Mouse (Mus musculus): ENCODE results near the gene Mylk2.

- no peak for TF ChIP-seq GATA1 (IDR thresholded peaks at IDR 0.05; ENCODE audit: borderline replicate concordance, low read length)
- no peak for TF ChIP-seq CTCF (IDR thresholded peaks at IDR 0.05; ENCODE audit: low read depth, low read length)
- no peak for TF ChIP-seq POLR2AphosphoS5 (IDR thresholded peaks at IDR 0.05; ENCODE audit: insufficient replicate concordance, low read depth, low read length)
Measured at GRCm38 (mm10) chr2:152951850-152952720, 40.9 kb downstream of the Mylk2 start.

All from G1E (cell line).